Mouse (Mus musculus): ENCODE results near the gene Npepl1. TPM values are rescaled to one million over a fixed set of nuclear protein-coding genes. Genes with fewer than 3 reads are reported as not detected.
A peak's percentile ranks its signal among the peaks of the same experiment; 100 is the strongest.

Gene Npepl1
- total and polyA plus RNA-seq, 3 experiments: 37.2 to 93.6 (median 90.8) TPM

- peak overlapping the region; percentile 80 for H3K9ac ChIP-seq (ENCODE audit: insufficient read depth, low read depth)
- dilution Hi-C loops (cut with MboI; ENCODE audit: extremely low pct_ligation_motif_present, extremely low pct_unique_long_range_greater_than_20kb, low sequenced_read_pairs): no loop called here
- H3K79me2 ChIP-seq (replicated peaks; ENCODE audit: control insufficient read depth, extremely low read depth, insufficient read depth, poor library complexity, severe bottlenecking): peaks cover 26% of the 10 kb centered on the region
- peaks cover 2 to 8% of the 10 kb centered on the region in 2 experiments; a peak in 2 of 4 replicates for H3K4me1 ChIP-seq (ENCODE audit: control insufficient read depth in 1 of 2, insufficient read depth in 2 of 2)
- TF ChIP-seq NRF1 (IDR thresholded peaks at IDR 0.05; ENCODE audit: low read depth, low read length) (peak; percentile 35; the same call in 1 of the 2 replicates), ETS1 (conservative IDR thresholded peaks at IDR 0.05; ENCODE audit: low read depth, low read length) (no peak), SIN3A (IDR thresholded peaks at IDR 0.05; ENCODE audit: low read length) (peak; percentile 35)
- H3K27me3 ChIP-seq (replicated peaks): peaks cover 36% of the 10 kb centered on the region
- DNase-seq (ENCODE audit: extremely low read depth): no peak
- H3K4me3 ChIP-seq (replicated peaks in 1 of 3; ENCODE audit: low read depth in 2 of 3, low read length in 2 of 3, poor library complexity in 1 of 3): peak overlapping the region; percentile 88 to 98 (median 91)
- in situ Hi-C loops (cut with MboI; ENCODE audit: low pct_ligation_motif_present, low pct_unique_long_range_greater_than_20kb, low sequenced_read_pairs): no loop called here
- H3K36me3 ChIP-seq (replicated peaks in 1 of 2; ENCODE audit: control insufficient read depth in 1 of 2, insufficient read depth in 1 of 2, low read length in 1 of 2): peaks cover 0 to 5% of the 10 kb centered on the region in 2 experiments
- H3K27ac ChIP-seq (ENCODE audit: insufficient read depth, low read depth): peak overlapping the region; percentile 80; the same call in 1 of the 2 replicates
- H3K9me3 ChIP-seq (replicated peaks; ENCODE audit: low read length): no peaks in the 10 kb centered on the region
- peak overlapping the region; percentile 96 for H3K4me2 ChIP-seq (ENCODE audit: insufficient read depth, low read depth, poor library complexity, severe bottlenecking)
These were observed 33.7 kb upstream of the Npepl1 start for GRCm38 (mm10) chr2:174076433-174076824.

GRCm38 (mm10) chr2:174077004-174077695, 33.0 kb upstream of the Npepl1 start:
- dilution Hi-C loops (cut with MboI; ENCODE audit: extremely low pct_ligation_motif_present, extremely low pct_unique_long_range_greater_than_20kb, low sequenced_read_pairs): no loop called here
- Histone ChIP-seq H3K4me3 (replicated peaks in 1 of 3; ENCODE audit: low read depth in 2 of 3, low read length in 2 of 3, poor library complexity in 1 of 3) (peak overlapping the region; percentile 88 to 98 (median 91)), H3K36me3 (replicated peaks in 1 of 2; ENCODE audit: control insufficient read depth in 1 of 2, insufficient read depth in 1 of 2, low read length in 1 of 2) (peaks cover 0 to 7% of the 10 kb centered on the region in 2 experiments), H3K9me3 (replicated peaks; ENCODE audit: low read length) (no peaks in the 10 kb centered on the region), H3K4me1 (ENCODE audit: control insufficient read depth in 1 of 2, insufficient read depth in 2 of 2) (peaks cover 2 to 11% of the 10 kb centered on the region in 2 experiments; a peak in 2 of 4 replicates), H3K27ac (ENCODE audit: insufficient read depth, low read depth) (peak overlapping the region; percentile 80), H3K9ac (ENCODE audit: insufficient read depth, low read depth) (peak overlapping the region; percentile 80), H3K79me2 (replicated peaks; ENCODE audit: control insufficient read depth, extremely low read depth, insufficient read depth, poor library complexity, severe bottlenecking) (peaks cover 34% of the 10 kb centered on the region), H3K27me3 (replicated peaks) (peaks cover 29% of the 10 kb centered on the region), H3K4me2 (ENCODE audit: insufficient read depth, low read depth, poor library complexity, severe bottlenecking) (peak overlapping the region; percentile 96)
- in situ Hi-C loops (cut with MboI; ENCODE audit: low pct_ligation_motif_present, low pct_unique_long_range_greater_than_20kb, low sequenced_read_pairs): no loop called here
- DNase-seq (ENCODE audit: extremely low read depth): peak; percentile 87
- TF ChIP-seq MAZ (IDR thresholded peaks at IDR 0.05; ENCODE audit: low read depth, low read length) (peak; percentile 52), UBTF (IDR thresholded peaks at IDR 0.05; ENCODE audit: low read depth, low read length) (no peak), SMC3 (IDR thresholded peaks at IDR 0.05; ENCODE audit: low read depth, low read length) (no peak), HCFC1 (IDR thresholded peaks at IDR 0.05; ENCODE audit: low read depth, low read length) (peak; percentile 55; the same call in 1 of the 2 replicates), RAD21 (IDR thresholded peaks at IDR 0.05; ENCODE audit: low read depth, low read length) (no peak), MAX (IDR thresholded peaks at IDR 0.05; ENCODE audit: low read length) (peak; percentile 71; the same call in 1 of the 2 replicates), CHD2 (IDR thresholded peaks at IDR 0.05; ENCODE audit: low read length) (peak; percentile 80), GABPA (IDR thresholded peaks at IDR 0.05; ENCODE audit: insufficient replicate concordance, low read depth, low read length) (no peak), JUN (IDR thresholded peaks at IDR 0.05; ENCODE audit: insufficient read depth, low read depth, low read length) (no peak), ZMIZ1 (IDR thresholded peaks at IDR 0.05; ENCODE audit: low read depth, low read length) (no peak), TCF12 (IDR thresholded peaks at IDR 0.05; ENCODE audit: low read depth, low read length) (peak; percentile 4; the same call in 1 of the 2 replicates), CHD1 (IDR thresholded peaks at IDR 0.05; ENCODE audit: low read depth, low read length) (no peak), KAT2A (IDR thresholded peaks at IDR 0.05; ENCODE audit: insufficient replicate concordance, low read length) (no peak), POLR2A (IDR thresholded peaks at IDR 0.05; ENCODE audit: low read depth, low read length) (peak; percentile 45; the same call in 1 of the 2 replicates), PAX5 (IDR thresholded peaks at IDR 0.05; ENCODE audit: low read length) (no peak), BHLHE40 (IDR thresholded peaks at IDR 0.05; ENCODE audit: low read depth, low read length) (peak; percentile 48), ETS1 (conservative IDR thresholded peaks at IDR 0.05; ENCODE audit: low read depth, low read length) (0 out of 2 replicates have a peak, but pooled peaks have one; percentile 33), SIN3A (IDR thresholded peaks at IDR 0.05; ENCODE audit: low read length) (peak; percentile 85), MXI1 (IDR thresholded peaks at IDR 0.05; ENCODE audit: low read depth, low read length) (peak; percentile 59; the same call in 1 of the 2 replicates), MYC (IDR thresholded peaks at IDR 0.05; ENCODE audit: low read depth, low read length) (peak; percentile 73; the same call in 1 of the 2 replicates), ZNF384 (IDR thresholded peaks at IDR 0.05; ENCODE audit: low read depth, low read length) (peak; percentile 49; the same call in 1 of the 2 replicates), RCOR1 (conservative IDR thresholded peaks at IDR 0.05; ENCODE audit: low read depth, low read length) (no peak), NELFE (IDR thresholded peaks at IDR 0.05; ENCODE audit: low read depth, low read length) (peak; percentile 65; the same call in 1 of the 2 replicates), ELF1 (IDR thresholded peaks at IDR 0.05; ENCODE audit: low read depth, low read length) (peak; percentile 75), POLR2AphosphoS2 (IDR thresholded peaks at IDR 0.05; ENCODE audit: low read depth, low read length) (no peak), TBP (conservative IDR thresholded peaks at IDR 0.05; ENCODE audit: low read depth, low read length) (peak; percentile 62; the same call in 1 of the 2 replicates)
